Mouse (Mus musculus) frontal cortex, postnatal 14 days (tissue): ENCODE data around the gene Pfn1.
A peak's percentile ranks its signal among the peaks of the same experiment; 100 is the strongest.

Experiments used
- DNase-seq, 2 experiments: peaks; one replicate each; pipeline ENCODE4 v3.0.0; 2022; ENCODE audit warnings: low spot score in 2 of 2

Pfn1 gene

DNA sequence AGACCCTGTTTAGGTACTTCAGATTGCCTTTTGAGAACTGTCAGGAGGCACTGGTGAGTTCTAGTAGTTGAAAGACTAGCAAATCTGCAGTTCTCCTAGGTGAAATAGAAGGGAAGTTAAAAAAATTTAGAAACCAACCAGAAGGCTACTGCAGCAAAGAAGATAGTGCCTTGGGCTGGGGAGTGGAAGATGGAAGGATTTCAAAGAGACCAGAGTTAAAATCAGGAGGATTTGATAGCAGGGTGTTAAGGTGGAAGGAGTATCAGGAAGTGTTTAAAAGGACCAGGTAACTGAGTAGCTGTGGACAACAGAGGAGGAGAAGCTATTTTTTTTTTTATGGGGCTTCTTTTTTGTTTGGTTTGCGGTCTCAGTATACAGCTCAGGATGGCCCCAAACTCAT is 16.7 kb downstream of the Pfn1 start:
- DNase-seq = no peak

DNA sequence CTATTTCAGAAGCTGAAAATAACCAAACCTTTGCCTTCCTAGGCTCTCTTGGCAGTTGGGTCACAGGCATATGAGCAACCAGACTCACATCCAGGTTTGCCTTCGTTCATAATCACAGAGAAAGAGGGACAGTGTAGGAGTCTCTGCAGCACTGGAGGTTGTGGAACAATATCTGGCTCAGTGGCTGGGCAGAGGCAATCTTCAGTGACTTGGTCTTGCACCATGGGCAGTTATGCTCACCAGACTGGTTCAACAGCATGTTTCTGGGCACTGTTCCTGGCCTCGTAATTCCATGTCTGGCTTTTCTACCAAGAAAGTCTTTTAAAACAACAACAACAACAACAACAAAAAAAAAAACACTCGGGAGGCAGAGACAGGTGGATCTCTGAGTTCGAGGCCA is 18.8 kb downstream of the Pfn1 start:
- no peak for DNase-seq

DNA sequence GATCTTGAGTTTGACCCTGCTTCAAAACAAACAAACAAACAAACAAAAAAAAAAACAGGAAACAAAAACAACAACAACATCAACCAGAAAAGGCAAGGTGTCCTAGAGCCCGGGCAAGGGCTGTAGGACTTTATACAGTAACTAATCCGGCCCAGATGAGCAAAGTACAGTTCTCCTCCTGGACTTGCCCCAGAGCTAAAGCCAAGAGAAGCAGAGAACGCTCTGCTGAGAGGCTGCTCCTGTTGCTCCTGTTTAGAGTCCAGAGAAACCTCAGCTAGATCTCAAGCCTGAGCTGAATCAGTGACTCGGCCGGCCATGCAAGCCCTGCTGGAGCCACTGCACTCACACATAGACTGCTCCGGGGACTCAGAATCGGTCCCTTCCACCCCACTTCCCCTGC is 24.3 kb downstream of the Pfn1 start:
- no peak for DNase-seq

DNA sequence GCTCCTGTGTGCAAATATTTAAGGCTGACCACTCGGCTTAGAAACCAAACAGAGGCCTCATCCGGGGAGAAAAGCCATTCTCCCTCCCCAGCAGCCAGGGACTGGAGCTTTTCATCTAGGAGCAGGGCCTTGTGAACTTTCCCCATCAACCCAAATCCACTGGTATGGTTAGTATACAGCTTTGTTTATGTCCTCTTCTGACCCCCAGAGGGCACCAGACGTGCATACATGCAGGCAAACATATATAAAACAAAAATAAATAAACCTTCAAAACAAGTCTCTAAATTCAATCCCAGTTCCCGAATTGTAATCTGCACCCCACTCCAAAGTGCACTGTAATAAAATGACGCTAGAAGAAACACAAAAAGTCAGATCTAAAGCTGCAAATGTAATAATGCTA is 24.9 kb downstream of the Pfn1 start:
- DNase-seq = no peak

DNA sequence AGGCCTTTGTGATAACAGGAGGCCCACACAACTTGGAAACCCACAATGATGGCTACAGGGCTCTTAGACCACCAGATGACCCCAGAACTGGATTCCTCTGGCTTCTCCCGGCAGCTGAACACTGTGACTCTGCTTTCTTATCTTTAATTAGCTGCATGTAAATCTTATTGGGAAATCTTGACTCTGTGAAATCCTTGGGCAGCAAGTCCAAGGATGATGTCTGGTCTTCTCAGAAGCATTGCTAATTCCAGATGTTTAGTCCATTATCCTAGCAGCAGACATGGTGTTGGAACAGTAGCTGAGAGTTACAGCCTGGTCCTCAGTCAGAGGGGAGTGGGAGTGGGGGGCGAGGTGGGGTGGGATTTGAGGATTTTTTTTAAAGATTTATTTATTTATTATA is 26.0 kb downstream of the Pfn1 start:
- no peak for DNase-seq

DNA sequence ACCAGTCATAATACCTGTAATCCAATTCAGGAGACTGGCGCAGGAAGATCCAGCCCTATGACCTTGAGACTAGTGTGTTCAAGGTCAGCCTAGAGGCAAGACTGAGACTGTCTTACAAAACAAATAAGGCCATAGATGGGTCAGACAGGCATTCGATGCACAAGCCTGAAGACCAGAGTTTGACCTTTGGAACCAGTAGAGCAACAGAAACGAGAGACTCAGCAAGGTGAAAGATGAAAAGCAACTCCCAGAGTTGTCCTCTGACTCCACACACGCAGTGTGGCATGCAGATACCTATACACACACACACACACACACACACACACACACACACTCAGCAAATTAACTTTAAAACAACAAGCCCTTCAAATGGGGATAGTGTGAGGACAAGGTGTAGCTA is 27.6 kb downstream of the Pfn1 start:
- no peak for DNase-seq

DNA sequence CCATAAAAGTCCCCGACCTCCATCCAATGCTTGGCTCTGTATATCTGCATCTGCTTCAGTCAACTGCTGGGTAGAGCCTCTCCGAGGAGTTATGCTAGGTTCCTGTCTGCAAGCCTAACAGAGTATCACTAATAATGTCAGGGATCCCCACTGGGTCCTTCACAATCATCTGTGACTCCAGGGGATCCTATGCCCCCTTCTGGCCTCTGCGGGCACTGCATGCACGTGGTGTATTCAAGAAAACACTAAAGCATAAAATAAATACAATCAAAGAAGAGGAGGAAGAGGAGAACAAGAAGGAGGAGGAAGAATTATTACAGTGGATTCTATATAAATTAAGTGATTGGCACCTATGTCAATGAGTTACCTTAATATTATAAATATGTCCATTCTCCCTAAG is 29.0 kb downstream of the Pfn1 start:
- no peak for DNase-seq

DNA sequence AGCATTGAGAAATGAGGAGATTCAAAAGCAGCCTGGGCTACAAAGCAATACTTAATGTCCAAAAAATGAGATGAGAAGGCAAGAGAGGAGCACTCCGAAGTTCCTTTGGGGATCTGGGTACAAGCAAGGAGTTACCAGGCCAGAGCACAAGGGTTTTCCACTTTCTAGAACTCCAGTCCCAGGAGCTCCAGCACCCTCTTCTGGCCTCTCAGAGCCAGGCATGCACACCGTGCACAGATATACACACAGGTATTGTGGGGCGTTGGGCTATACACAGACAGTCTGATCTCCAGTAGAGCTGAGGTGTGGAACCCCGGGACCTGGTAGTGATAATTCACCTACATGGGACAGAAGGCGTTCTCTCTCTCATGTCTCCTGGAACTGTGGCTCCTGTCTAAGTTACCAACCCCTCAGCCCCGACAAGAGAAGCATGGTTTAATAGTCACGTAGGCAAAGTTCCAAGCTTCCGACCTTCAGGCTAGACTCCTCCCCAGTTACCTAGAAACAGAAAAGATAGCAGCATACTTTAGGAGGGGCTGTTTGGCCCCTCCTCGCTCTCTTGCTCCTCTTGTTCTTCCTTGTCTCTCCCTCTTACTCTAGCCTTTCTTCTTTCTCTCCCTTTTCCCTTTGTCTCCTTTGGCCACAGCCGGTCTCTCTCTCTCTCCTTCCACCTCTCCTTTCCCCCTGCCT is 31.2 kb downstream of the Pfn1 start:
- no peak for DNase-seq

DNA sequence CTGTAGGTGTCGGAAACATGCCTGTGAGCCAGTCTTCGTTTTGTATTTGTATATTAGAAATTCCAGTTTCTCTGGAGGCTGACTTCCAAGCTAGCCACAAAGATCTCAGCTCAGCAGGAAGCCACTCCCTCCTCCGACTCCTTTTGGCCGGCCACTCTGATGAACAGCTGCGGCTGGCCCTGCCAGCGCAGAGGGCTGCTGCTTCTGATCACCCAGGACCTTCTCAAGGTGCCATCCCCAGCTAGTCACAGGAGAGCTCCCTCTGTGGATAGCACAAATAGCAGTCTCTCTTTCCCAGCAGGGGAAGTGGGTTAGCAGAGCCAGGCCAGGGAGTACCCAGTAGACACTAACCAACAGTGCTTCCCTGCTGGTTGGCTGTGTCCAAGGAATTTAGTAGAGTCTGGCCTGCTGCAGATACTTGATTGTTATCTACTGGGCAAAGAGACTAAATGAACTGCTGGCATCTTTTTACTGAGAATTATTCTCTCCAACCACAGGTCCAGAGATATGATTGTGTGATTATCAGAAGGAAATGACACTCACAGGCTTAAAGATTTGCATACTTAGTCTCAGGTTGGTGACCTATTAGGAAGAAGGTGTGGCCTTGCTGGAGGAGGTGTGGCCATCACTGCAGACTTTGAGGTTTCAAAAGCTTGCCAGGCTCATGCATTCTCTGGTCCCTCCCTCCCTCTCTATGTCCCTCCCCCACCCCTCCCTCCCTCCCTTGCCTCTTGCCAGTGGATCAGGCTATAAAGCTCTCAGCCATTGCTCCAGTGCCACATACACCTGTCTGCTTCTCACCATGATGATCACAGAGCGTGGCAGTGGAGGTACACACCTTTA is 32.3 kb downstream of the Pfn1 start:
- no peak for DNase-seq

DNA sequence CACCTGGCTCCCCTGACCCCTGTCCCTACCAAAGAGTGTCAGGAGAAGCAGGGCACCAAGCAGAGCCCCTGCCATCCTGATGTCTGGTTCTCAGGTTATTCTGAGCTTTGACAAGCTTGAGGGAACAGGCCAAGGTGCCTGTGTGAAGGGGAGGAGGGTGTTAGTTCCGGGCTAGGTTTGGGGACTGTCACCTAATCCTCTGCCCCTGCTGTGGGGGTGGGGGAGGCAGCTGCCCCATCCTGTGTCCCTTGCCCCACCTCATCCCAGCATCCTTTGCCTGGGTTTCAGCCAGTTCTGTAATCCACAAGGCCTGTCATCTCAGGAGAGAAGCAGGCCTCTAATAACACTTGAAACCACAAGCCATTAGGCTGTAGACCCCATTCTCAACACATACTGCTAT is 35.3 kb downstream of the Pfn1 start, which contains the start of gene Chrne:
Gene Chrne, minus strand, starts transcription at position 116 of the 400 bp plus-strand sequence.
- DNase-seq = no peak

DNA sequence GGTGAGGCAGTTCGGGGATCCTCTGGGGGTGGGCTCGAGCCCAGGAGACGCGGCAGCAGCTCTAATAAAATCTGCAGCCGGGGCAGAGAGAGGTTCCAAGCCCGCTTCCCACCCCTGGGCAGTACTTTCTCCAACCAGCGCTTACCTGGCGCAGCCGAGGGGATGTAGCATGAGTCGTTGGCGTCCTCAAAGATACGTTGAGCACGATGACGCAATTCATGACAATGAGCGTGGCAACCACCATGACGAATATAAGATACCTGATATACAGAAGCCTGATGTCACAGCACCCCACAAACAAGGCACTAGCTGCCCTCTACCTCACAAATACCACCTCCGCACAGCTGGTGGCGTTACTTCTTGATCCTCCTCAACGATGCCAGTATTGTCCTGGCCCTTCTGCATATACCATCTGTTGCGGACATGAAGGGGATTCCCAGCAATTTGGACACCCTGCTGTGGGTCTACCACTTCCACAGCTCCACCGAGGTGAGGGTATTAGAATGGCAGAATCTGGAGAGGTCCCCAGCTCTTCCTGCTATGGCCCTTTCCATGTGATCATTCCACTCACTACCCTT is 38.8 kb downstream of the Pfn1 start, which contains the start of gene 4930544D05Rik:
Gene 4930544D05Rik, plus strand, starts transcription at position 333 of the 578 bp plus-strand sequence.
- DNase-seq = no peak

DNA sequence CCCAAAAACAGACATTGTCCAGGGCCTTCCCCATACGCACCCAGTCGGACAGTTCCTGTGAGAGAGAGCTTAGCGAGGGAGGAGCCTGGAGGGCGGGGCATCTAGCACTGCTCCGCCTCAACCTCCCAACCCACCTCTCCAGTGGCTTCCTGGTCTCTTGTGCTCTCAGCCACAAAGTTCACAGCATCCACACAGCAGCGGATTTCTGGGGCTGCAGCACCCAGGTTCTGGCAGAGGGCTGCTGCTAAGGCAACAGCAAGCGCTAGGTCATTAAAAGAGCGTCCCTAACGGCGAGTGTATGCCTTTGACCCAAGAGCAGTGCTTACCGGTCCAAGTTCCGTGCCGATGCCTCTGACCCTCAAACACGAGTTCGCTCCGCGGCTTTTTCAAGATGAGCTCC is 39.4 kb downstream of the Pfn1 start:
- DNase-seq = peak in 1 of 2 experiments; percentile 37

DNA sequence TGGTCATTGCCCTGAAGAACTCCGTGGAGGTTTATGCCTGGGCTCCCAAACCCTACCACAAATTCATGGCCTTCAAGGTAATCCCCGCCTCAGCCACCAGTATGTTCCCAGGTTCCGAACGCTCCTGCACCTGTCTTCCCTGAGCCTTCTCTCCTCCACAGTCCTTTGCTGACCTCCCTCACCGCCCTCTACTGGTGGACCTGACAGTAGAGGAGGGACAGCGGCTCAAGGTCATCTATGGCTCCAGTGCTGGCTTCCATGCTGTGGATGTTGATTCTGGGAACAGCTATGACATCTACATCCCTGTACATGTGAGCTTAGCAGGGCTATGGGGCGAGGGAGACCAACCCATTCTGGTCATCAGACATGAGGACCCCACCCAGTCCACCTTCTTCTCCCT is 41.9 kb downstream of the Pfn1 start:
- DNase-seq = no peak

DNA sequence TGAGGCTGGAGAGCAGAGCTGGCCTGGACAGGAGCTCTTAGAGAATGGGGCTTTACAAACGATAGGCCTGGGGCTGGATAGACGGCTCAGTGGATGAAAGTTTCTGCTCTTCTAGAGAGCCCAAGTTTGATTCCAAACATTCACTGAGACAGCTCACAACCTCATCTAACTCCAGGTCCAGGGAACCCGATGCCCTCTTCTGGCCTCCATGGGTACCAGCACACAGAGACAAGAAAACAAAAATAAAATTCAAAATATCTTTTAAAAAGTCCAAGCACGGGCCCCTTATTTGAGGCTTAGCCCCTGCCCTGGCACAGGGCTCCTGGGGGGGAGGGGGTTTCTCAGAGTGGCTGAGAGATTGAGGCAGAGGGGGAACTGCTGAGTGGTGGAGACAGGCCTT is 43.7 kb downstream of the Pfn1 start:
- no peak for DNase-seq

DNA sequence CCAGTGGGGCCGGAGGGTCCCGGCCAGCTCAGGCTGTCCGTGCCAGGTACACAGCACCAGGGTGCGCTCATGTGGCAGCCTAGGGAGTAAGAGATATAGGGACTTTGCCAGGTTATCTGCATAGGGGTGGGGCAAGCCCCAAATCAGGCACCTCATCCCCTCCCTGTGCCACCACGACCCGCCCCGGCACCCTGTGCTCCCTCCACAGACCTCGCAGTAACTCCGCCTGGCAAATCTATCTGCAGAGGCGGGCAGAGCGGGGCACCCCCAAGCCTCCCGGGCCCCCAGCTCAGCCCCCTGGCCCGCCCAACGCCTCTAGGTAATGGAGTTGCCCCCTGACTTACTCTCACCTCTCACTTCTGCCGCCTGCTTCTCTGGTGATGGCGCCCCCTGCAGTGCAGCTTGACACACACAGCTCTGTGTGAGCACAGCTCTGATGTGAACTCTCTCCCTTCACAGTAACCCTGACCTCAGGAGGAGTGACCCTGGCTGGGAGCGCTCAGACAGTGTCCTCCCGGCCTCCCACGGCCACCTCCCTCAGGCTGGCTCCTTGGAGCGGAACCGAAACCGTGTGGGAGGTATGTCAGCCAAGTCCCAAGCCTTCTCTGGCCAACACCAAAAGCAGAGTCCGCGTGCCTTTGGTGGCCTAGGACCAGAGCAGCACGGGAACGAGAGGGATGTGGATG is 45.9 kb downstream of the Pfn1 start:
- DNase-seq = no peak

DNA sequence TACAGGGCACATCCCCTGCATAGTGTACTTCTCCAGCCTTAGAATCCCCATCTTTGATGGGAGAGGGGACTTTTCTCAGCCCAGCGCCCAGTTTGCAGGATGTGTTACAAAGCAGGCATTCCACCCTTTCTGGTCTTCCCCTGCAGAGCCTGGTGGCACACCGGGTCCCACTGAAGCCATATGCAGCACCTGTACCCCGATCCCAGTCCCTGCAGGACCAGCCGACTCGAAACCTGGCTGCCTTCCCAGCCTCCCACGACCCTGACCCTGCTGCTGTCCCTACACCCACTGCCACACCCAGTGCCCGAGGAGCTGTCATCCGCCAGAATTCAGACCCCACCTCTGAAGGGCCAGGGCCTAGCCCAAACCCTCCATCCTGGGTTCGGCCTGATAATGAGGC is 46.8 kb downstream of the Pfn1 start:
- DNase-seq = no peak

DNA sequence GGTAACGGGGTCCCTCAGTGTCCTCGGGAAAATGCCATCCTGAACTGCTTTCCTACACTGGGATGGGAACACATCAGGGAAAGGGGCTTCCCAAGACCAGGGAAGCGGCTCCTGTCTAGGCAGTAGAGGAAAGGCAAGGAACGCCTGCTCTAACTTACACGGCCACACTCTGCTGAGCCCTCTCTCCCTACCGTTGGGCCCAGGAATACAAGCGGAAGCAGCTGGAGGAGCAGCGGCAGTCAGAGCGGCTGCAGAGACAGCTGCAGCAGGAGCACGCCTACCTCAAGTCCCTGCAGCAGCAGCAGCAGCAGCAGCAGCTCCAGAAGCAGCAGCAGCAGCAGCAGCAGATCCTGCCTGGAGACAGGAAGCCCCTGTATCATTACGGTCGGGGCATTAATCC is 47.7 kb downstream of the Pfn1 start:
- no peak for DNase-seq

DNA sequence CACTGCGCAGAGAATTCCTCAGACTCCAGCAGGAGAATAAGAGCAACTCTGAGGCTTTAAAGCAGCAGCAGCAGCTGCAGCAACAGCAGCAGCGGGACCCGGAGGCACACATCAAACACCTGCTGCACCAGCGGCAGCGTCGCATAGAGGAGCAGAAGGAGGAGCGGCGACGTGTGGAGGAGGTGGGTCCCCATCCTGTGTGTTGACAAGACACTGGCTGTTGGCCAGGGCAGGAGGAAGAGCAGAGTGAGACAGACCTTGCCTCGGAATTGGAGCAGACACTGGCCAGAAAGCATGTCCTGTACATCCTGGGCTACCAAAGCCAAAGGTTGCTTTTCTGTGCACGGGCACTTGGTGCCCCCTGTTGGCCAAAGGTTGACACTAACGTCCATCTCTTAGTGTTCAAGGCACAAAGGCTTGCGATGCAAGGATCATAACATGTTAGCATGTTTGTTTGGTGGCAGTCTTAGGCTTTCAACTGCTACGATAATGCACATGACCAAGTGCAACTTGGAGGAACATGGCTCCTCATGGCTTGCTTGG is 49.3 kb downstream of the Pfn1 start:
- DNase-seq = peak; percentile 45 to 59
